Mouse (Mus musculus) liver, embryonic 11.5 days (tissue): ENCODE data around the gene Pcdh7. TPM values are rescaled to one million over a fixed set of nuclear protein-coding genes. Genes with fewer than 3 reads are reported as not detected.

Experiments used
- ATAC-seq: fragments of 200-750 bp; cut with Nextera tagmentation; replicated peaks from 2 replicates; pipeline ENCODE4 v1.8.0; 2017; ENCODE audit warnings: moderate number of reproducible peaks, mild to moderate bottlenecking, moderate TSS enrichment, moderate library complexity; ENCODE audit not compliant: low FRiP score
- DNase-seq: peaks from one replicate; pipeline ENCODE4 v3.0.0-alpha.2; 2017; ENCODE audit warnings: low spot score
- H3K27ac ChIP-seq: fragments of 300-500 bp; sonication (generic); 2 replicates; pipeline ENCODE4 v1.5.1; 2014; ENCODE audit warnings: mild to moderate bottlenecking, low read depth, low read length, control low read depth
- H3K27me3 ChIP-seq: fragments of 300-500 bp; sonication (generic); replicated peaks from 2 replicates; pipeline ENCODE4 v1.6.1; 2014; ENCODE audit warnings: low read length, mixed read lengths; ENCODE audit not compliant: control insufficient read depth, insufficient read depth
- H3K36me3 ChIP-seq: fragments of 300-500 bp; sonication (generic); 2 replicates; pipeline ENCODE4 v1.6.1; 2014; ENCODE audit warnings: mild to moderate bottlenecking, low read length, moderate library complexity, mixed read lengths; ENCODE audit not compliant: control insufficient read depth, insufficient read depth
- H3K4me1 ChIP-seq: fragments of 300-500 bp; sonication (generic); replicated peaks from 2 replicates; pipeline ENCODE4 v1.6.1; 2014; ENCODE audit warnings: low read length, mixed read lengths; ENCODE audit not compliant: control insufficient read depth, insufficient read depth
- H3K4me2 ChIP-seq: fragments of 300-500 bp; sonication (generic); 2 replicates; pipeline ENCODE4 v1.6.1; 2014; ENCODE audit warnings: mild to moderate bottlenecking, control low read depth, moderate library complexity
- H3K4me3 ChIP-seq: fragments of 300-500 bp; sonication (generic); 2 replicates; pipeline ENCODE4 v1.5.1; 2014; ENCODE audit warnings: low read depth, low read length, control low read depth
- H3K9ac ChIP-seq: fragments of 300-500 bp; sonication (generic); 2 replicates; pipeline ENCODE4 v1.6.1; 2014; ENCODE audit warnings: low read depth, low read length, control low read depth
- H3K9me3 ChIP-seq: fragments of 300-500 bp; sonication (generic); 2 replicates; pipeline ENCODE4 v1.6.1; 2016; ENCODE audit warnings: low read length, inconsistent platforms, mixed read lengths; ENCODE audit not compliant: control insufficient read depth
- WGBS: fragments of 180-500 bp; shearing (Covaris S2); extraction: QIAGEN DNeasy Blood & Tissue Kit; methylation state at CpG from one replicate; pipeline ENCODE4 v1.1.7; 2014; 5-methylcytosine and 5-hydroxymethylcytosine counted together
- polyA plus RNA-seq: library from polyadenylated mRNA; unstranded; fragments of >200 nt; fragmentation: Nextera tagmentation; extraction: Ambion mirVana; gene quantifications from 2 replicates; pipeline ENCODE4 v1.2.1, GENCODE M21; 2014

The Pcdh7 gene
- polyA plus RNA-seq, 1 experiment from 2014 or later: 4.4 TPM

GRCm38 (mm10) chr5:57841357-57842119 lies 123.8 kb downstream of the Pcdh7 start:
- H3K36me3 ChIP-seq: no peaks in the 10 kb centered on the region
- 75% methylated on average over 5 of the region's 5 CpGs for WGBS
- no peak overlapping the region for H3K4me2 ChIP-seq
- no peak overlapping the region for H3K9ac ChIP-seq
- DNase-seq (no peak), ATAC-seq (no peak)
- no peak overlapping the region for H3K27ac ChIP-seq
- H3K27me3 ChIP-seq: no peaks in the 10 kb centered on the region
- no peaks in the 10 kb centered on the region for H3K9me3 ChIP-seq
- H3K4me3 ChIP-seq: no peak overlapping the region
- H3K4me1 ChIP-seq: no peaks in the 10 kb centered on the region

DNA sequence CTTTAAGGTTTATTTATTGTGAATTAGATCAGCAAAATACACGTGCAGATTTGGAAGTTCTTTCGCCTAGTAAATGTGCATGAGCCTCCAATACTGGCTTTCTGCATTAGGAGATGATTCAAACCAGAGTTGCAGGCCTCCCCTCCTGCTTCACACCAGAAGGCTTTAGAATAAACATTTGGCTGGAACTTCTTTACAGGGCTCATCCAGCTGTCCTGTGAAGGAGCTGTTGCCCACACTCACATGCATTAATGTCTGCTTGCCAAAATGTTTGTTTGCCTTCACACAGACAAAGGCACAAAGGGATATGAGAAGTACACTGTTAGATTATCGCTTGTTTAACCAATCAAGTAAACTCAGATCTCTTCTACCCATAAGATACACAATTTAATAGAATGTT lies 129.7 kb downstream of the Pcdh7 start:
- WGBS: 61% methylated on average over 3 of the region's 3 CpGs
- Histone ChIP-seq H3K9ac (no peak overlapping the region), H3K9me3 (no peaks in the 10 kb centered on the region), H3K27ac (no peak overlapping the region), H3K4me2 (no peak overlapping the region), H3K4me1 (no peaks in the 10 kb centered on the region), H3K36me3 (no peaks in the 10 kb centered on the region), H3K27me3 (no peaks in the 10 kb centered on the region), H3K4me3 (no peak overlapping the region)
- DNase-seq (no peak), ATAC-seq (no peak)

- no peak overlapping the region for H3K9ac ChIP-seq
- H3K9me3 ChIP-seq: no peaks in the 10 kb centered on the region
- 61% methylated on average over 2 of the region's 2 CpGs for WGBS
- H3K4me1 ChIP-seq: no peaks in the 10 kb centered on the region
- H3K27ac ChIP-seq: no peak overlapping the region
- H3K4me3 ChIP-seq: no peak overlapping the region
- no peaks in the 10 kb centered on the region for H3K27me3 ChIP-seq
- ATAC-seq: no peak
- no peak for DNase-seq
- H3K36me3 ChIP-seq: no peaks in the 10 kb centered on the region
- no peak overlapping the region for H3K4me2 ChIP-seq
These were observed 132.3 kb downstream of the Pcdh7 start for GRCm38 (mm10) chr5:57850111-57850510.

DNA sequence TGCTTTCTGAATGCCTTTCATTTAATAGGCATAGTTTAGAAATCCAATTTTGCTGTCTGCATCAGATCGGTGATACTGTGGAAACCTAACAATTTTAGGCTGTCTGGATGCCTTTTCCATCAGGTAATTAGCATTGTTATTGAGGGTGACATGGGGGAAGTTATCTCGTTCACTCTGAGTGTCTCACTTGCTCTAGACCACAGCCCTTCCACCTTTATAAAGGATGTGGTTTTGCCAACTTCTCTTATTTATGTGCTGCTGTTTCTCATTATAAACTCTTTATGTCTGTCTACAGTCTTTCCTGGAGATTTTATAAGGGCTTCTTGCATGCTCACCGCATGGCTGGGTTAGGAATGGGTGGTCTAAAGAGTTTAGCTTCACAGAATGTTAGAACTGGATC lies 139.5 kb downstream of the Pcdh7 start:
- H3K9me3 ChIP-seq: no peaks in the 10 kb centered on the region
- WGBS: 44% methylated on average over 3 of the region's 3 CpGs
- H3K4me2 ChIP-seq: no peak overlapping the region
- H3K36me3 ChIP-seq: no peaks in the 10 kb centered on the region
- H3K4me3 ChIP-seq: no peak overlapping the region
- no peak overlapping the region for H3K27ac ChIP-seq
- no peak for ATAC-seq
- DNase-seq: no peak
- no peak overlapping the region for H3K9ac ChIP-seq
- no peaks in the 10 kb centered on the region for H3K4me1 ChIP-seq
- H3K27me3 ChIP-seq: no peaks in the 10 kb centered on the region

GRCm38 (mm10) chr5:57864254-57864653 lies 146.5 kb downstream of the Pcdh7 start:
- Histone ChIP-seq H3K27me3 (no peaks in the 10 kb centered on the region), H3K4me1 (no peaks in the 10 kb centered on the region), H3K4me2 (no peak overlapping the region), H3K9ac (no peak overlapping the region), H3K9me3 (no peaks in the 10 kb centered on the region), H3K4me3 (no peak overlapping the region), H3K36me3 (no peaks in the 10 kb centered on the region), H3K27ac (no peak overlapping the region)
- 86% methylated on average over 3 of the region's 3 CpGs for WGBS
- DNase-seq: no peak
- ATAC-seq: no peak

DNA sequence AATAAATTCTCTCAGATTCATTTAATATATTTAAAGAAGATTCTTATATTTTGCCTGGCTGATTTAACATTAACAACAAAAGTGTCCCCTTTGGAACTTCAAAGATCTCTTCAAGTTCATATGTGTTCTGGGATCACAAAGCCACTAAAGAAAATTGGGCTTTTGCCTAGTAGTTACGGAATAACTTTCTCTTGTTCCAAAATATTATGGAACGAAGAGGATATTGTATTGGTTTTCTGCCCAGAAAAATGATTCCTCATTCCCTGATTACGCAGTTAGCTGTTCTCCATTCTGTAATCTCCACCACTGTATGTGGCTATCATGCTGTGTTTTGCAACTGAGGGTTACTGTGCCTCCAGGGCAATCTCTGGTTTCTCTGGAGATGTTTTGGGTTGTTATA lies 147.5 kb downstream of the Pcdh7 start:
- Histone ChIP-seq H3K4me3 (no peak overlapping the region), H3K4me2 (no peak overlapping the region), H3K9me3 (no peaks in the 10 kb centered on the region), H3K27ac (no peak overlapping the region), H3K36me3 (no peaks in the 10 kb centered on the region), H3K27me3 (no peaks in the 10 kb centered on the region), H3K9ac (no peak overlapping the region), H3K4me1 (no peaks in the 10 kb centered on the region)
- WGBS: 92% methylated on average over 3 of the region's 3 CpGs
- no peak for ATAC-seq
- no peak for DNase-seq

DNA sequence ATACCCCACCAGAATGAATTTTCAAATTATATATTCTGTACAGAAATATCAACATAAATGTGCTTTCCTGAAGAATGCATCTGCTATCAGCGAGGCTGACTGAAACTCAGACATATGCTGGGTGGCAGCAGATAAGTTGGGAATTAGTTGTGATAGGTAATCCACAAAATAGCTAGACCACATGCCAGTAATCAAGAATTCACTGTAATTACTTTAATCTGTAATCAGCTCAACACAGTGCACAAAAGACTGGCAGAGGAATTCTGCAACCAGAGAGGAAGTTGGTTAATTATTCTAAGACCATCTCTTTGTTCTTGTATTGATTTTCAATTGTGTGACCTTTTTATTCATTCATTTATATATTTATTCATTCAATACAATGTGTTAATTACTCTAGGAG lies 148.3 kb downstream of the Pcdh7 start:
- Histone ChIP-seq H3K27me3 (no peaks in the 10 kb centered on the region), H3K4me2 (no peak overlapping the region), H3K4me1 (no peaks in the 10 kb centered on the region), H3K9ac (no peak overlapping the region), H3K36me3 (no peaks in the 10 kb centered on the region), H3K4me3 (no peak overlapping the region), H3K9me3 (no peaks in the 10 kb centered on the region), H3K27ac (no peak overlapping the region)
- no peak for DNase-seq
- WGBS: 52% methylated on average over 1 of the region's 1 CpGs
- 0 out of 2 replicates have a peak, but pooled peaks have one; percentile 34 for ATAC-seq

DNA sequence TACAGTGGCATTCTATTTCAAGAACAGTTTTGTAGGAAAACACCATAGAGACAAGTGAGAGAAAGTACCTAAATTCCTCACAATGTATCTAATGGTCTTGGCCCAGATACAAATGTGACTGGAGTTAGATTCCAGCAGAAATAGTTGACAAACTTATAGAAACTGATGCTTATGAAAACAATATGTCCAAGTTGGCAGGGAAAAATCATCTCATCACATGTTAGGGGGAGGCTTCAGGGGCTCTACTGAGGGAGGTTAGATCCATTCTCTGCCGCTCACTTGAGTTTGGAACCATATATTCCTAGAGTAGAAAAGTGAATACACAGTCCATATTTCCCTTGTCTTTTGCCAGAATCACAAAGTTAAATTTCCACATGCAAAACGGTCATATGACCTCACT lies 150.1 kb downstream of the Pcdh7 start:
- no peak overlapping the region for H3K27ac ChIP-seq
- no peak overlapping the region for H3K4me2 ChIP-seq
- no peaks in the 10 kb centered on the region for H3K9me3 ChIP-seq
- no peaks in the 10 kb centered on the region for H3K36me3 ChIP-seq
- no peak for ATAC-seq
- no peak overlapping the region for H3K4me3 ChIP-seq
- no peak overlapping the region for H3K9ac ChIP-seq
- DNase-seq: no peak
- H3K4me1 ChIP-seq: no peaks in the 10 kb centered on the region
- H3K27me3 ChIP-seq: no peaks in the 10 kb centered on the region
- 81% methylated on average over 2 of the region's 2 CpGs for WGBS

GRCm38 (mm10) chr5:57868702-57869101 lies 150.9 kb downstream of the Pcdh7 start:
- Histone ChIP-seq H3K9ac (no peak overlapping the region), H3K4me2 (no peak overlapping the region), H3K36me3 (no peaks in the 10 kb centered on the region), H3K4me1 (no peaks in the 10 kb centered on the region), H3K27ac (no peak overlapping the region), H3K4me3 (no peak overlapping the region), H3K27me3 (no peaks in the 10 kb centered on the region), H3K9me3 (no peaks in the 10 kb centered on the region)
- no peak for DNase-seq
- ATAC-seq: no peak
- WGBS: 54% methylated on average over 4 of the region's 4 CpGs
